Mouse (Mus musculus) kidney, adult 2 months (tissue): ENCODE data around the gene Plekhg2.

Source experiments
- CTCF ChIP-seq: fragments of 200-500 bp; conservative IDR thresholded peaks from 2 replicates; pipeline ENCODE4 v1.5.1; 2011; ENCODE audit warnings: low read depth, mild to moderate bottlenecking, control low read depth, low read length, moderate library complexity, mixed read lengths; ENCODE audit not compliant: insufficient read depth, insufficient read length
- POLR2A ChIP-seq: fragments of 200-500 bp; IDR thresholded peaks from one replicate; pipeline ENCODE4 v1.6.1; 2011; ENCODE audit warnings: low read depth, low read length, control low read depth

DNA sequence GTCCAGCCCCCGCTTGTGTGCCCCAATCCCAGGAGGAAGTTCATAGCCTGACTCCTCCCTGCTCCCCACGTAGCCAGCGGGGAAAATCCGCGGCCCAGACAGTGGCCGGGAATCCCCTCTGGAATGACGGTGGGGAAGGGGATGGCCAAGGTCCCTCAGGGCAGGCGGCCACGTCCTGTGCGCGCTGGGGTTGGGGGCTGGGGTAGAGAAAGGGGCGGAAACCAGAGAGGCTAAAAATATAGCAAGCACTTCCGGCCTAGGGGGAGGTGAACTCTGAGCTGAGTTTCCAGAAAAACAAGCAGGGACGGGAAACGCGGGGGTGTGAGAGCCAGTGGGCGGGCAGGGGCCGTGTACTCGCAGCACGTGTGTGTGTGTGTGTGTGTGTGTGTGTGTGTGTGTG, 9.5 kb upstream of the Plekhg2 start:
- no peak for TF ChIP-seq CTCF
- TF ChIP-seq POLR2A: no peak
